ENCODE assay signal across 26 mouse cellular contexts in the genomic region with DNA sequence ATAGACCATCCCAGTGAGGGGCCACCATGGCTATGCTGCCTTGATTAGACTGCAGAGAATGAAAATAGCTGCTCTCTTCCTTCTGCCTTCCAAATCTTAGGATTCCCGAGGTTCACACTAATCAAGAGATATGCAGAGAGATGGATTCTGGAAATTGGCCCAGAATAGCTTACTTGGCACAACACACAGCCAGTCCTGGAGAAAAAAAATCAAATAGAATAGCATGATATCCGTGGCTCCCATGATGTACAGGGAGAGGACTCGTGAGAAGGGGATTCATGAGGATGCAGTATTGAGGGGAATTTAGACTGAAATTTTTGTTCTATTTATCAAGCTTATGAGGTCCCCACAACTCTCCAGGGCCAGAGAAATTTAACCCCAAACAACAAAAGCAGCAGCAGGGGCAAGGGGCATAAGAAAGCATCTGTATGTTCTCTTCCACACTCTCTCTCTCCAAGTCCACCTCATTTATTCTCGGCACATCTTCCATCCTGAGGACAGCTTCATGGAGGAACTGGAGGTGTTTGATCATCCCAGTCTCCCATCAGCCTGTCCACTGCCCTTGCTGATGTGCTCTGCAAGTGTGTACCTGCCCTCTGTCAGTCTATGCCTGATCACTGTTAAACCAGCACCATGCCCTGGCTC.
A peak's percentile ranks its signal among the peaks of the same experiment; 100 is the strongest.
DNase-seq lines count a peak whose midpoint lies in the region; ATAC-seq and TF ChIP-seq lines count a peak whose summit lies in the region.
"Had no signal": no experiment of that assay in that cellular context is flagged by ENCODE, and none has a peak within 500 bp of the region (broad histone marks: within the 10 kb centered on the region; RNA-seq: fewer than 3 reads in every experiment).

No protein-coding gene starts in this region.

- H3K9ac ChIP-seq in forebrain, embryonic 14.5 days (ENCODE audit: low read length), result no peak overlapping the region
- H3K9ac ChIP-seq in forebrain, embryonic 12.5 days, result no peak overlapping the region
- no peak overlapping the region for H3K9ac ChIP-seq in hindbrain, embryonic 16.5 days (ENCODE audit: low read depth, low read length)
- no peak overlapping the region for H3K9ac ChIP-seq in hindbrain, postnatal 0 days (replicated peaks; ENCODE audit: low read length)
- no peak overlapping the region for H3K9ac ChIP-seq in neural tube, embryonic 13.5 days
- H3K9ac ChIP-seq: embryonic facial prominence, embryonic 15.5 days; heart, embryonic 13.5 days; limb, embryonic 13.5 days; liver, embryonic 12.5 days had no signal

- no peak for ATAC-seq in forebrain, embryonic 14.5 days
- no peak for ATAC-seq in forebrain, embryonic 12.5 days (ENCODE audit: low FRiP score)
- no peak for ATAC-seq in hindbrain, embryonic 16.5 days
- no peak for ATAC-seq in hindbrain, postnatal 0 days
- no peak for ATAC-seq in neural tube, embryonic 13.5 days (ENCODE audit: low read depth)
- ATAC-seq: CD4-positive, CD25-positive, alpha-beta regulatory T cell, adult 4 months; intestine, postnatal 0 days; liver, embryonic 12.5 days; Patski had no signal

- H3K27ac ChIP-seq in forebrain, embryonic 14.5 days (ENCODE audit: low read depth, low read length), result peak overlapping the region; percentile 34; the same call in 1 of the 2 replicates
- H3K27ac ChIP-seq in forebrain, embryonic 12.5 days, result no peak overlapping the region
- 0 out of 2 replicates have a peak overlapping the region, but pooled peaks have one; percentile 35 for H3K27ac ChIP-seq in hindbrain, embryonic 16.5 days (ENCODE audit: low read depth, low read length)
- H3K27ac ChIP-seq in hindbrain, postnatal 0 days, result no peak overlapping the region
- H3K27ac ChIP-seq in neural tube, embryonic 13.5 days (replicated peaks), result peak overlapping the region; percentile 74
- H3K27ac ChIP-seq: embryonic facial prominence, embryonic 15.5 days; heart, adult 2 months; heart, embryonic 13.5 days; limb, embryonic 13.5 days; liver, embryonic 12.5 days had no signal

- peak; percentile 68 for DNase-seq in forebrain, embryonic 14.5 days (ENCODE audit: low spot score)
- DNase-seq in hindbrain, postnatal 0 days (ENCODE audit: low spot score), result no peak
- no peak for DNase-seq in neural tube, embryonic 10.5 days (ENCODE audit: extremely low spot score, low spot score)
- DNase-seq in kidney, postnatal 36 days, result no peak
- DNase-seq: cerebellum, adult 18-20 months; cerebellum, postnatal 36 days; embryo, embryonic 11 days; gastrocnemius, postnatal 25 days; heart, adult 2 months; kidney, postnatal 25 days; layer of hippocampus, adult 9-11 months; lung, adult 18-20 months; retina, postnatal 1 day; right cerebral cortex, postnatal 4 days; thymus, postnatal 14 days had no signal

- no peaks in the 10 kb centered on the region for H3K27me3 ChIP-seq in forebrain, embryonic 14.5 days (replicated peaks; ENCODE audit: control insufficient read depth, insufficient read depth, low read length)
- H3K27me3 ChIP-seq in forebrain, embryonic 12.5 days, result peaks cover 4% of the 10 kb centered on the region; the same call in 1 of the 2 replicates
- no peaks in the 10 kb centered on the region for H3K27me3 ChIP-seq in hindbrain, embryonic 16.5 days (replicated peaks; ENCODE audit: control insufficient read depth, insufficient read depth, low read length)
- no peaks in the 10 kb centered on the region for H3K27me3 ChIP-seq in hindbrain, postnatal 0 days (ENCODE audit: insufficient read depth, low read length)
- H3K27me3 ChIP-seq in neural tube, embryonic 13.5 days, result no peaks in the 10 kb centered on the region
- H3K27me3 ChIP-seq: embryonic facial prominence, embryonic 15.5 days; heart, embryonic 13.5 days; liver, embryonic 12.5 days; Patski had no signal

- 58% methylated on average over 4 of the region's 4 CpGs for WGBS in forebrain, embryonic 14.5 days
- 79% methylated on average over 4 of the region's 4 CpGs for WGBS in forebrain, embryonic 12.5 days
- WGBS in hindbrain, embryonic 16.5 days, result 62% methylated on average over 4 of the region's 4 CpGs
- 42% methylated on average over 4 of the region's 4 CpGs for WGBS in hindbrain, postnatal 0 days
- 71% methylated on average over 4 of the region's 4 CpGs for WGBS in neural tube, embryonic 13.5 days

- H3K36me3 ChIP-seq in forebrain, embryonic 14.5 days (ENCODE audit: control insufficient read depth, insufficient read depth, low read length), result no peaks in the 10 kb centered on the region
- H3K36me3 ChIP-seq in forebrain, embryonic 12.5 days (replicated peaks), result no peaks in the 10 kb centered on the region
- no peaks in the 10 kb centered on the region for H3K36me3 ChIP-seq in hindbrain, embryonic 16.5 days (ENCODE audit: control insufficient read depth, insufficient read depth, low read length)
- H3K36me3 ChIP-seq in hindbrain, postnatal 0 days (ENCODE audit: insufficient read depth, low read length), result no peaks in the 10 kb centered on the region
- H3K36me3 ChIP-seq in neural tube, embryonic 13.5 days, result no peaks in the 10 kb centered on the region
- H3K36me3 ChIP-seq: embryonic facial prominence, embryonic 15.5 days; heart, embryonic 13.5 days; limb, embryonic 13.5 days; liver, embryonic 12.5 days had no signal

- H3K4me2 ChIP-seq in forebrain, embryonic 14.5 days (ENCODE audit: low read length), result no peak overlapping the region
- H3K4me2 ChIP-seq in forebrain, embryonic 12.5 days, result no peak overlapping the region
- H3K4me2 ChIP-seq in hindbrain, embryonic 16.5 days (ENCODE audit: low read length), result no peak overlapping the region
- no peak overlapping the region for H3K4me2 ChIP-seq in hindbrain, postnatal 0 days (ENCODE audit: low read depth, low read length)
- H3K4me2 ChIP-seq in neural tube, embryonic 13.5 days, result no peak overlapping the region
- H3K4me2 ChIP-seq: embryonic facial prominence, embryonic 15.5 days; heart, embryonic 13.5 days; limb, embryonic 13.5 days; liver, embryonic 12.5 days; midbrain, embryonic 11.5 days had no signal

- TF ChIP-seq CTCF in hindbrain, postnatal 0 days (IDR thresholded peaks at IDR 0.05; ENCODE audit: low read depth), result no peak

- no peak overlapping the region for H3K4me3 ChIP-seq in forebrain, embryonic 14.5 days (ENCODE audit: low read depth, low read length)
- no peak overlapping the region for H3K4me3 ChIP-seq in forebrain, embryonic 12.5 days (replicated peaks)
- H3K4me3 ChIP-seq in hindbrain, embryonic 16.5 days (ENCODE audit: low read length), result no peak overlapping the region
- no peak overlapping the region for H3K4me3 ChIP-seq in hindbrain, postnatal 0 days (ENCODE audit: low read length)
- no peak overlapping the region for H3K4me3 ChIP-seq in neural tube, embryonic 13.5 days
- H3K4me3 ChIP-seq: embryonic facial prominence, embryonic 15.5 days; heart, adult 2 months; heart, embryonic 13.5 days; limb, embryonic 13.5 days; liver, embryonic 12.5 days had no signal

- peaks cover 4% of the 10 kb centered on the region; the same call in 1 of the 2 replicates for H3K4me1 ChIP-seq in forebrain, embryonic 14.5 days (ENCODE audit: control insufficient read depth, insufficient read depth, low read length)
- H3K4me1 ChIP-seq in forebrain, embryonic 12.5 days, result no peaks in the 10 kb centered on the region
- H3K4me1 ChIP-seq in hindbrain, embryonic 16.5 days (ENCODE audit: control insufficient read depth, insufficient read depth, low read depth, low read length), result no peaks in the 10 kb centered on the region
- H3K4me1 ChIP-seq in hindbrain, postnatal 0 days (ENCODE audit: insufficient read depth, low read length), result no peaks in the 10 kb centered on the region
- H3K4me1 ChIP-seq in neural tube, embryonic 13.5 days (replicated peaks), result peaks cover 22% of the 10 kb centered on the region
- H3K4me1 ChIP-seq: embryonic facial prominence, embryonic 15.5 days; liver, embryonic 12.5 days had no signal

- no peaks in the 10 kb centered on the region; the same call in 1 of the 2 replicates for H3K9me3 ChIP-seq in forebrain, embryonic 14.5 days (replicated peaks; ENCODE audit: control insufficient read depth, low read length)
- H3K9me3 ChIP-seq in forebrain, embryonic 12.5 days, result no peaks in the 10 kb centered on the region
- no peaks in the 10 kb centered on the region for H3K9me3 ChIP-seq in hindbrain, embryonic 16.5 days (ENCODE audit: control insufficient read depth, low read length)
- no peaks in the 10 kb centered on the region for H3K9me3 ChIP-seq in hindbrain, postnatal 0 days (ENCODE audit: low read length)
- H3K9me3 ChIP-seq in neural tube, embryonic 13.5 days, result no peaks in the 10 kb centered on the region
- H3K9me3 ChIP-seq: embryonic facial prominence, embryonic 15.5 days; heart, embryonic 13.5 days; limb, embryonic 13.5 days; liver, embryonic 12.5 days had no signal

Comparison
In these comparisons a context has a peak if more than half of its experiments do, and no peak if none do; other contexts are left out.
1. H3K27ac ChIP-seq: peak in forebrain, embryonic 14.5 days (single experiment), hindbrain, embryonic 16.5 days (single experiment) and neural tube, embryonic 13.5 days (single experiment); none in forebrain, embryonic 12.5 days (single experiment) and hindbrain, postnatal 0 days (single experiment).